Comparison of ENCODE assay signal across 29 mouse cellular contexts in genomic region chr11:51545811-51546210, GRCm38 (mm10). TPM values are rescaled to one million over a fixed set of nuclear protein-coding genes. Genes with fewer than 3 reads are reported as not detected.
A peak's percentile ranks its signal among the peaks of the same experiment; 100 is the strongest.
DNase-seq lines count a peak whose midpoint lies in the region; ATAC-seq lines count a peak whose summit lies in the region.
"Had no signal": no experiment of that assay in that cellular context is flagged by ENCODE, and none has a peak within 500 bp of the region (broad histone marks: within the 10 kb centered on the region; RNA-seq: fewer than 3 reads in every experiment).

No protein-coding gene starts in this region.

- DNase-seq in kidney, postnatal 10 days = peak; percentile 27
- no peak for DNase-seq in kidney, postnatal 36 days
- no peak for DNase-seq in embryonic facial prominence, embryonic 10.5 days (ENCODE audit: low spot score)
- no peak for DNase-seq in limb, embryonic 10.5 days (ENCODE audit: low spot score)
- no peak for DNase-seq in ovary, postnatal 10 days (ENCODE audit: low spot score)
- DNase-seq in testis, postnatal 14 days (ENCODE audit: low spot score) = no peak
- DNase-seq: adrenal gland, adult 8-10 months; B cell, adult 2 months; cerebellum, adult 11 months; cerebellum, adult 2 months; cerebellum, postnatal 10 days; cerebellum, postnatal 36 days; embryo, embryonic 11 days; forebrain, postnatal 0 days; gastrocnemius, adult 2 months; gastrocnemius, postnatal 14 days; heart, adult 11 months had no signal

- no peaks in the 10 kb centered on the region for H3K9me3 ChIP-seq in embryonic facial prominence, embryonic 10.5 days
- no peaks in the 10 kb centered on the region for H3K9me3 ChIP-seq in limb, embryonic 10.5 days (replicated peaks)
- no peaks in the 10 kb centered on the region for H3K9me3 ChIP-seq in limb, embryonic 13.5 days
- no peaks in the 10 kb centered on the region for H3K9me3 ChIP-seq in forebrain, embryonic 15.5 days
- H3K9me3 ChIP-seq: forebrain, embryonic 10.5 days; forebrain, embryonic 13.5 days; G1E had no signal

- no peaks in the 10 kb centered on the region for H3K36me3 ChIP-seq in embryonic facial prominence, embryonic 10.5 days (replicated peaks)
- H3K36me3 ChIP-seq in limb, embryonic 10.5 days = 0 out of 2 replicates have a peak, but pooled peaks cover 1% of the 10 kb centered on the region
- no peaks in the 10 kb centered on the region for H3K36me3 ChIP-seq in limb, embryonic 13.5 days
- no peaks in the 10 kb centered on the region for H3K36me3 ChIP-seq in forebrain, embryonic 15.5 days
- H3K36me3 ChIP-seq: forebrain, embryonic 10.5 days; G1E had no signal

- H3K9ac ChIP-seq in limb, embryonic 13.5 days = peak overlapping the region; percentile 25; the same call in 1 of the 2 replicates
- no peak overlapping the region for H3K9ac ChIP-seq in forebrain, embryonic 15.5 days (replicated peaks)
- H3K9ac ChIP-seq: forebrain, embryonic 13.5 days; forebrain, postnatal 0 days; hindbrain, embryonic 14.5 days had no signal

- no peak for ATAC-seq in limb, embryonic 13.5 days (ENCODE audit: low FRiP score, low read depth)
- no peak for ATAC-seq in forebrain, embryonic 15.5 days (replicated peaks)
- ATAC-seq: activated CD4-positive, CD25-positive, alpha-beta regulatory T cell, adult 4 months; forebrain, embryonic 13.5 days; forebrain, postnatal 0 days; hindbrain, postnatal 0 days; inflammation-experienced regulatory T-cells, adult 6 months; intestine, embryonic 16.5 days had no signal

- WGBS in embryonic facial prominence, embryonic 10.5 days = 55% methylated on average over 4 of the region's 4 CpGs
- WGBS in limb, embryonic 10.5 days = 56% methylated on average over 4 of the region's 4 CpGs
- 16% methylated on average over 4 of the region's 4 CpGs for WGBS in limb, embryonic 13.5 days
- WGBS in forebrain, embryonic 15.5 days = 81% methylated on average over 4 of the region's 4 CpGs

- H3K27ac ChIP-seq in embryonic facial prominence, embryonic 10.5 days (replicated peaks) = peak overlapping the region; percentile 31
- peak overlapping the region; percentile 21 for H3K27ac ChIP-seq in limb, embryonic 10.5 days
- H3K27ac ChIP-seq in limb, embryonic 13.5 days = no peak overlapping the region
- no peak overlapping the region for H3K27ac ChIP-seq in forebrain, embryonic 15.5 days (replicated peaks)
- H3K27ac ChIP-seq: forebrain, embryonic 10.5 days; forebrain, embryonic 13.5 days; gastrocnemius, adult 2 months; hindbrain, embryonic 14.5 days; hindbrain, postnatal 0 days had no signal

- H3K4me3 ChIP-seq in embryonic facial prominence, embryonic 10.5 days = no peak overlapping the region
- no peak overlapping the region for H3K4me3 ChIP-seq in limb, embryonic 10.5 days
- no peak overlapping the region for H3K4me3 ChIP-seq in limb, embryonic 13.5 days
- H3K4me3 ChIP-seq in forebrain, embryonic 15.5 days = no peak overlapping the region
- H3K4me3 ChIP-seq: erythroblast, embryonic 14.5 days; forebrain, embryonic 10.5 days; forebrain, embryonic 13.5 days; gastrocnemius, adult 2 months had no signal

- no peaks in the 10 kb centered on the region for H3K27me3 ChIP-seq in embryonic facial prominence, embryonic 10.5 days (replicated peaks; ENCODE audit: low read depth, poor library complexity, severe bottlenecking)
- peaks cover 28% of the 10 kb centered on the region; the same call in 1 of the 2 replicates for H3K27me3 ChIP-seq in limb, embryonic 10.5 days (ENCODE audit: low read depth, poor library complexity, severe bottlenecking)
- H3K27me3 ChIP-seq in limb, embryonic 13.5 days = no peaks in the 10 kb centered on the region
- H3K27me3 ChIP-seq in forebrain, embryonic 15.5 days = no peaks in the 10 kb centered on the region
- H3K27me3 ChIP-seq: forebrain, embryonic 13.5 days had no signal

- H3K4me2 ChIP-seq in limb, embryonic 13.5 days (replicated peaks) = no peak overlapping the region
- H3K4me2 ChIP-seq in forebrain, embryonic 15.5 days (replicated peaks) = no peak overlapping the region
- H3K4me2 ChIP-seq: forebrain, embryonic 13.5 days; heart, embryonic 11.5 days; hindbrain, embryonic 14.5 days had no signal

- H3K4me1 ChIP-seq in embryonic facial prominence, embryonic 10.5 days = peaks cover 75% of the 10 kb centered on the region
- H3K4me1 ChIP-seq in limb, embryonic 10.5 days = peaks cover 66% of the 10 kb centered on the region
- H3K4me1 ChIP-seq in limb, embryonic 13.5 days = peaks cover 38% of the 10 kb centered on the region
- no peaks in the 10 kb centered on the region for H3K4me1 ChIP-seq in forebrain, embryonic 15.5 days

RNA-seq across cellular contexts. Expression of gene Phykpl, which starts 38.7 kb away (rescaled TPM):
- polyA plus RNA-seq in embryonic facial prominence, embryonic 10.5 days (2016; fragmentation: Nextera tagmentation; extraction: Ambion mirVana) = 15.9 and 17.6 TPM in 2 replicates
- 15.6 and 16.1 TPM in 2 replicates for polyA plus RNA-seq in limb, embryonic 10.5 days (2016; fragmentation: Nextera tagmentation; extraction: Ambion mirVana)
- 16.7 and 17.1 TPM in 2 replicates for polyA plus RNA-seq in limb, embryonic 13.5 days (2015; fragmentation: Nextera tagmentation; extraction: Ambion mirVana)
- polyA plus RNA-seq in forebrain, embryonic 15.5 days (2015; fragmentation: Nextera tagmentation; extraction: Ambion mirVana) = 12.6 and 13.1 TPM in 2 replicates

Comparison
In these comparisons a context has a peak if more than half of its experiments do, and no peak if none do; other contexts are left out.
1. H3K27ac ChIP-seq: peak in embryonic facial prominence, embryonic 10.5 days (single experiment) and limb, embryonic 10.5 days (single experiment); none in limb, embryonic 13.5 days (single experiment) and forebrain, embryonic 15.5 days (single experiment).